Mouse (Mus musculus) heart, adult 2 months (tissue): Measurements from ENCODE around the gene Sgsm3.

Source experiments
- CTCF ChIP-seq: fragments of 200-600 bp; IDR thresholded peaks from 2 replicates; pipeline ENCODE4 v1.8.1; 2022; ENCODE audit warnings: antibody characterized with exemption, mild to moderate bottlenecking, moderate library complexity
- EP300 ChIP-seq: fragments of 200-500 bp; IDR thresholded peaks from 2 replicates; pipeline ENCODE4 v1.6.1; 2011; ENCODE audit warnings: low read depth, low read length, control low read depth; ENCODE audit not compliant: insufficient read depth
- POLR2A ChIP-seq: fragments of 200-500 bp; IDR thresholded peaks from 2 replicates; pipeline ENCODE4 v1.6.1; 2011; ENCODE audit warnings: mild to moderate bottlenecking, low read depth, low read length, control low read depth; ENCODE audit not compliant: insufficient read depth

DNA sequence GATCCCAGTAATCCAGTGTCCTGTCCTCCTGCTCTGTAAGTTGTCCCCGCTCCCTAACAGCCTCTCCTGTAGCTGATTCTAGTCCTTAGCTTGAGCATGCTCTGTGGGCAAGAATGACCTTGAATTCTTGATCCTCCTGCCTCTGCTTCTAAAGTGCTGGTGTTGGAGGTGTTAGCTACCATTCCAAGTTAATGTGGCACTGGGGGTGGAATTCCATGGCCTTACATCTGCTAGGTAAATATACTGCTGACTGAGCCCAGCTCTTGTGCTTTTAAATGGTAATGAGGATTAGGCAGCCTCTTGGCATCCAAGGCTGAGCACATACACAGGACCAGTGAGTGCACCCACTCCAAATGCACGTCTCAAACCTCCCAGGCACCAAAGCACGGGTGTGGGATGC lies 22.7 kb upstream of the Sgsm3 start:
- TF ChIP-seq CTCF (no peak), EP300 (no peak), POLR2A (no peak)
